Mouse (Mus musculus): ENCODE data around the gene Btbd3. TPM values are rescaled to one million over a fixed set of nuclear protein-coding genes. Genes with fewer than 3 reads are reported as not detected.
A peak's percentile ranks its signal among the peaks of the same experiment; 100 is the strongest.

The Btbd3 gene
- polyA plus RNA-seq, 2 experiments: 1.8 to 2.0 TPM

DNA sequence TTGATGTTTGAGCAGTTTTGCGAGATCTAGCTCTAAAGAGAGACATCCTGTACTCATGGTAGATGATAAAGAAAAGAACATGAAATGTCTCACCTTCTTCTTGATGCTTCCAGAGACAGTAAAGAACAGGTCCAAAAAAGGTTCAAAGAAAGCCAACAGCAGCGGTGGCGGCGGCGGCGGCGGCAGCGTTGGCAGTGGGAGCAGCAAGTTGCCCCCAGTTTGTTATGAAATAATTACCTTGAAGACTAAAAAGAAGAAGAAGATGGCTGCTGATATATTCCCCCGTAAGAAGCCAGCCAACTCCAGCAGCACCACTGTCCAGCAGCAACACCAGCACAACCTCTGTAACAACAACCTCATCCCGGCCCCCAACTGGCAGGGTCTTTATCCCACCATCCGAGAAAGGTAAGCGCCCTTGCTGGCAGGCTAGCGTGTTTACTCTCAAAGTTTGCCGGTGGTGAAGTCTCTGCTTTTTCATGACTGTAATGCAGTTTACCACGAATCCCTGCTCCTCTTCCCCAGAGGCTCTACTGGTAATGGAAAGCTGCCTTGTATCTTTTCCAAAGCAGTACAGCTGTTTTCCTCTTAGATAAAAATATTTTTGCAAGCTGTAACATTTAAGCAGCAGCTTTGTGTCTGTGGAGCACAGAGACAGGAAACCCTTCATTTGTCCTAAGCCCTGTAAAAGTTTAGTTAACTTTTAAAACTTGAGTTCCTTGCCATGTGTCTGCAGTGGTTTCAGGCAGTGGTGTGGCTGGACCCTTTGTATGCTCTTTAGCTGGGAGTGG, 22.7 kb downstream of the Btbd3 start:
- no peak for DNase-seq (ENCODE audit: low read depth in 3 of 3, low spot score in 3 of 3)

GRCm38 (mm10) chr2:138279641-138280040, 23.3 kb downstream of the Btbd3 start:
- 69% methylated on average over 11 of the region's 11 CpGs for WGBS (ENCODE audit: insufficient replicate concordance)
- no peak overlapping the region for H3K9ac ChIP-seq (replicated peaks)
- H3K27me3 ChIP-seq (ENCODE audit: control insufficient read depth, insufficient read depth, low read length): no peaks in the 10 kb centered on the region
- DNase-seq (ENCODE audit: low read depth in 3 of 3, low spot score in 3 of 3) (no peak), ATAC-seq (ENCODE audit: insufficient read depth) (no peak)
- no peak overlapping the region for H3K4me3 ChIP-seq (ENCODE audit: insufficient read depth in 1 of 2, low read depth in 2 of 2, low read length in 2 of 2)
- no peak for TF ChIP-seq CTCF (IDR thresholded peaks at IDR 0.05; ENCODE audit: low read depth)
- no peak for TF ChIP-seq EP300 (IDR thresholded peaks at IDR 0.05; ENCODE audit: low read depth)
- H3K4me2 ChIP-seq (ENCODE audit: low read depth): no peak overlapping the region
- H3K27ac ChIP-seq: no peak overlapping the region
- H3K9me3 ChIP-seq (ENCODE audit: control insufficient read depth, low read length): no peaks in the 10 kb centered on the region
- H3K4me1 ChIP-seq (replicated peaks; ENCODE audit: control insufficient read depth in 2 of 2, insufficient read depth in 2 of 2, low read length in 1 of 2): peaks cover 0 to 4% of the 10 kb centered on the region in 2 experiments; a peak in 1 of 4 replicates
- no peaks in the 10 kb centered on the region for H3K36me3 ChIP-seq (replicated peaks; ENCODE audit: control insufficient read depth, insufficient read depth, low read depth)

More for the DNA sequence above, 22.7 kb downstream of the Btbd3 start:
- Histone ChIP-seq H3K4me3 (ENCODE audit: insufficient read depth in 1 of 2, low read depth in 2 of 2, low read length in 2 of 2) (peak overlapping the region in 1 of 2 experiments; percentile 12; a peak in 1 of 4 replicates), H3K27me3 (ENCODE audit: control insufficient read depth, insufficient read depth, low read length) (no peaks in the 10 kb centered on the region), H3K9me3 (ENCODE audit: control insufficient read depth, low read length) (no peaks in the 10 kb centered on the region), H3K4me1 (replicated peaks; ENCODE audit: control insufficient read depth in 2 of 2, insufficient read depth in 2 of 2, low read length in 1 of 2) (peaks cover 0 to 6% of the 10 kb centered on the region in 2 experiments; a peak in 1 of 4 replicates), H3K9ac (replicated peaks) (no peak overlapping the region), H3K4me2 (ENCODE audit: low read depth) (peak overlapping the region; percentile 42), H3K36me3 (replicated peaks; ENCODE audit: control insufficient read depth, insufficient read depth, low read depth) (no peaks in the 10 kb centered on the region), H3K27ac (no peak overlapping the region)
- TF ChIP-seq CTCF (IDR thresholded peaks at IDR 0.05; ENCODE audit: low read depth): no peak
- TF ChIP-seq EP300 (IDR thresholded peaks at IDR 0.05; ENCODE audit: low read depth): no peak
- no peak for ATAC-seq (ENCODE audit: insufficient read depth)
- 76% methylated on average over 15 of the region's 15 CpGs for WGBS (ENCODE audit: insufficient replicate concordance)

- no peak overlapping the region for H3K27ac ChIP-seq
- H3K4me2 ChIP-seq (ENCODE audit: low read depth): no peak overlapping the region
- TF ChIP-seq CTCF (IDR thresholded peaks at IDR 0.05; ENCODE audit: low read depth) (no peak), EP300 (IDR thresholded peaks at IDR 0.05; ENCODE audit: low read depth) (no peak)
These were observed 23.9 kb downstream of the Btbd3 start for GRCm38 (mm10) chr2:138280225-138280711.

DNA sequence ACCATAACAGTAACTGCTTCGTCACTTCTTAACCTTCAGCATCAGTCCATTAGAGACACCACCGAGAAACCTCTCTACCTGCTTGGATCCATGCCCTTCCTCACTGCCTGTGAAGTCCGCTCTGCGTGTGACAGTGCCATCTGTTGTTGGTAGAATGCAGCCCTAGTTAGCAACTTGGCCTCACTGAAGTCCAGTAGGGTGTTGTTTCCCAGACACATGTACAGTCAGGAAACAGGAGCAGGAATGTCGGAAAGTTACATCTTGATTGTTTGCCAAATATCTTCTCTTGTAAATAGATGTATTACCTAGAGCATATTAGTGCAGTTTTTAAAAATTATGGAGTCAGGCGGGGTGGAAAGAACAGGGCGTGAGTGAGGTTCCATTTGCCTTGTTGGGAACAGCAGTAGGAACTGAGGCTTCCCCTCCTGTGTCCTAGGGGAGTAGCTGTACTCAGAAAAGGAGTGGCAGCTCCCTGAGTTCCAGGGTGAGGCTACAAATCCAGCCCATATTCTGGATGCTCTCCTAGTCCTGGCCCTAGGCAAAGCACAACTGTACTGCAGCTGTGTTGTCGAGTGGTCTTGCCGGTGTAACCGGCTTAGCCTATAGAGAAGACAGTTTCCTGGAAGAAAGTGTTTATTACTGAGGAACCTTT, 25.3 kb downstream of the Btbd3 start:
- H3K36me3 ChIP-seq (replicated peaks; ENCODE audit: control insufficient read depth, insufficient read depth, low read depth): no peaks in the 10 kb centered on the region
- no peak for TF ChIP-seq EP300 (IDR thresholded peaks at IDR 0.05; ENCODE audit: low read depth)
- TF ChIP-seq CTCF (IDR thresholded peaks at IDR 0.05; ENCODE audit: low read depth): no peak
- no peak for DNase-seq (ENCODE audit: low read depth in 3 of 3, low spot score in 3 of 3)
- WGBS (ENCODE audit: insufficient replicate concordance): 78% methylated on average over 10 of the region's 10 CpGs
- no peak for ATAC-seq (ENCODE audit: insufficient read depth)
- H3K27ac ChIP-seq: no peak overlapping the region
- no peak overlapping the region for H3K4me2 ChIP-seq (ENCODE audit: low read depth)
- no peak overlapping the region for H3K9ac ChIP-seq (replicated peaks)
- peaks cover 0 to 3% of the 10 kb centered on the region in 2 experiments; a peak in 1 of 4 replicates for H3K4me1 ChIP-seq (replicated peaks; ENCODE audit: control insufficient read depth in 2 of 2, insufficient read depth in 2 of 2, low read length in 1 of 2)
- H3K9me3 ChIP-seq (ENCODE audit: control insufficient read depth, low read length): no peaks in the 10 kb centered on the region
- no peak overlapping the region for H3K4me3 ChIP-seq (ENCODE audit: insufficient read depth in 1 of 2, low read depth in 2 of 2, low read length in 2 of 2)
- H3K27me3 ChIP-seq (ENCODE audit: control insufficient read depth, insufficient read depth, low read length): no peaks in the 10 kb centered on the region

More at GRCm38 (mm10) chr2:138280225-138280711, 23.9 kb downstream of the Btbd3 start:
- H3K27me3 ChIP-seq (ENCODE audit: control insufficient read depth, insufficient read depth, low read length): no peaks in the 10 kb centered on the region
- no peak overlapping the region for H3K4me3 ChIP-seq (ENCODE audit: insufficient read depth in 1 of 2, low read depth in 2 of 2, low read length in 2 of 2)
- no peak for DNase-seq (ENCODE audit: low read depth in 3 of 3, low spot score in 3 of 3)
- no peak for ATAC-seq (ENCODE audit: insufficient read depth)
- H3K36me3 ChIP-seq (replicated peaks; ENCODE audit: control insufficient read depth, insufficient read depth, low read depth): no peaks in the 10 kb centered on the region
- peaks cover 0 to 3% of the 10 kb centered on the region in 2 experiments; a peak in 1 of 4 replicates for H3K4me1 ChIP-seq (replicated peaks; ENCODE audit: control insufficient read depth in 2 of 2, insufficient read depth in 2 of 2, low read length in 1 of 2)
- H3K9me3 ChIP-seq (ENCODE audit: control insufficient read depth, low read length): no peaks in the 10 kb centered on the region
- WGBS (ENCODE audit: insufficient replicate concordance): 75% methylated on average over 17 of the region's 17 CpGs
- no peak overlapping the region for H3K9ac ChIP-seq (replicated peaks)

GRCm38 (mm10) chr2:138283372-138283771, 27.0 kb downstream of the Btbd3 start:
- Histone ChIP-seq H3K4me3 (ENCODE audit: insufficient read depth in 1 of 2, low read depth in 2 of 2, low read length in 2 of 2) (no peak overlapping the region), H3K9ac (replicated peaks) (no peak overlapping the region), H3K27me3 (ENCODE audit: control insufficient read depth, insufficient read depth, low read length) (no peaks in the 10 kb centered on the region), H3K27ac (no peak overlapping the region), H3K4me2 (ENCODE audit: low read depth) (no peak overlapping the region), H3K36me3 (replicated peaks; ENCODE audit: control insufficient read depth, insufficient read depth, low read depth) (no peaks in the 10 kb centered on the region), H3K9me3 (ENCODE audit: control insufficient read depth, low read length) (no peaks in the 10 kb centered on the region), H3K4me1 (replicated peaks; ENCODE audit: control insufficient read depth in 2 of 2, insufficient read depth in 2 of 2, low read length in 1 of 2) (no peaks in the 10 kb centered on the region)
- TF ChIP-seq EP300 (IDR thresholded peaks at IDR 0.05; ENCODE audit: low read depth): no peak
- no peak for TF ChIP-seq CTCF (IDR thresholded peaks at IDR 0.05; ENCODE audit: low read depth)
- ATAC-seq (ENCODE audit: insufficient read depth) (no peak), DNase-seq (ENCODE audit: low read depth in 3 of 3, low spot score in 3 of 3) (no peak)
- WGBS (ENCODE audit: insufficient replicate concordance): 79% methylated on average over 12 of the region's 12 CpGs
